Mouse (Mus musculus): ENCODE measurements around the gene Ankrd16.

Ankrd16 gene

DNA sequence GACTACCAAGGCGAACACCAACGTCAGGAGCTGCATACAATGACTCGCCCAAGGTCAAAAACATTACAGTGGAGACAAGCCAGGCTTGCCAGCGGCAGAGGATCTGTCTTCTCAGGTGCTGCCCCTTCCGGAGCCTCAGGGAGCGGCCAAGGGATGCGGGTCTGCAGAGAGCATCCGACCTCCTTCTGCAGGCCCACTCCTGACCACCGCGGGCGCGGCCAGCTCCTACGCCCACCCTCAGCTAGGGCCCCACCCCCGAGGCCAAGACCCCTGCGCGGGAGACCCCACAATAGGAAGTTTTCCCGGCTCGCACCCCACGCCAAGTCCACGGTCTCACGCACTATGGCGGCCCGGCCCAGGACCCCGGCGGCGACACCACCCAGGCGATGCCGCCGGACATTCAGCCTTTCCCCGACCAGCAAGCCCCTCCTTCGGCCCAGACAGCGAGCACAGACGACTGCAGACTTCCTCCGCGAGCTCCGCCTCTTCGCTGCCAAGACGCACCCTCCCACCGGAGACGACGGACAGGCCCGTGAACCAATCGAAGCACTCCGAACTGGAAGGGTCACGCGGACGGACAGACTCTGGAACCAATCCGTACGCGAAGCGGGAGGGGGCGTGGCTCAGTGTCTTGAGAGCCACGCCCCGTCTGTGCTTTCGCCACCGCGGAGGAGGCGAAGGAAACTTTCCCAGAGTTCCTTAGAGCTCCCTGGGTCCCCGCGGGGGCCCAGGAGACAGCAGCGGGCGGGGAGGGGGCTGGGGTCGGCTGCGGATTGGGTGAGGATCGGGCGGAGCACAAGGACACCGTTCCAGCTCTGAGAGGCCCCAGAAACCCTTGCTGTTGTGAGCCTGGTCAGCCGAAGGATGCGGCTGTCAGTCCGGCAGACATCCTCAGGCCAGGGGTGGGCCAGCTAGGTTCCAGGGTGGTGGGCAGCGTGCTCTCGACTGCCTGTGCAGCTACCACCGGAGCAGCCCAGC lies at the start of gene Ankrd16, which contains the start of gene Fbh1:
Gene Ankrd16 (plus strand): TSS at position 786 of the 978 bp plus-strand sequence.
Gene Fbh1 (minus strand): TSS at position 492 of the 978 bp plus-strand sequence.
- DNase-seq, result peak; percentile 100

DNA sequence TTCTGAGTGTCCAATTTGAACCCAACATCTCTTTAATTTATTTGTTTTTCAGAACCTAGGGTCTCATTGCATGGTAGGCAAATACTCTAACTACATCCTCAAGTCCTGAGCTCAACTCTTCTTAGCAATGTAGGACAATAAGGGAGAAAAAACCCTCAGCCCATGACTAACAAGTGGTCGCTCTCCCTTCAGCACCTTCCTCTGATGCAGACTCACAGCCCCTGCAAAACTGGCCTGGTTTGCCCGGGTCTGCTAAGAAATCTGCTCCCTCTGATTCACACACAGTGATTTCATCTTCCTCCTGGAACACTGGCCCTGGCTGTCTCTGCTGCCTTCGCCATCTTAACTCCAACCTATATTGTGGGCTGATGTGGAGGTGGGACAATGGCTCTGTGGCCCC lies 48.6 kb upstream of the Ankrd16 start:
- no peak for DNase-seq

DNA sequence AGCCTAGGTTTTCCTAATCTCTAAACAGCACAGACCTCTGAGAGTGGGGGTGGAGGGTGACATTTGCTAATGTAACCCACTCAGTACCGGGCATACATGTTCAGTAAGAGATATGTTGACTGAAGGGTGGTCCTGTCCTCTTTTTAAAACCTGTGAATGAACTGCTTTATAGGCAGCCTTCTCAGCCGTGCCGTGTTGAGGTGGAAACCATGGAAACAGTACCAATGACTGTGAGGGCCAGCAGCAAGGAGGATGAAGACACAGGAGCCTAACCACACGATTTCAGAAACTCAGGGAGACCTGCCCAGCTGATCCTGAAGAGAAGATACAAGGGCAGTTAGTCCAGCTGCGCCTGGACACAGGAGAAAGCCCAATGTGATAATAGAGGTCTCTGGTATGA lies 44.7 kb upstream of the Ankrd16 start:
- no peak for DNase-seq

DNA sequence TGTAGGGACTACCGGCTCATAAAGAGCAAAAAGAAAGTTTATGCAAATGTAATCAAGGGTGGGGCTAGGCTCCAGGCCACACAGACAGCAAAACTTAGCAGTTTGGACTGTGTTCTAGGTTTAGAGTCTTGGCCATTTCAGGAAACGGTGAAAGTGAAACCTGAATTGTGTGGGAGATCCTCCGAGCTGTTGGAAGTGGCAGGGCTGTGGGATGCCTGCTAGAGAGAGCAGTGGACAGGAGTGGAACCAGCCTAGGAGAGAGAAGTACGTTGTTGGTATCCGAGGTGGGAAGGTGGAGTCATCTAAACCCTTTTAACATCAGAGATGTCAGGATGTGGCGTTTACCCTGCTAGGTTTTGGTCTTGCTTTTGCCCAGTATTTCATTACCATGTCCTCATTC lies 41.8 kb upstream of the Ankrd16 start:
- no peak for DNase-seq

DNA sequence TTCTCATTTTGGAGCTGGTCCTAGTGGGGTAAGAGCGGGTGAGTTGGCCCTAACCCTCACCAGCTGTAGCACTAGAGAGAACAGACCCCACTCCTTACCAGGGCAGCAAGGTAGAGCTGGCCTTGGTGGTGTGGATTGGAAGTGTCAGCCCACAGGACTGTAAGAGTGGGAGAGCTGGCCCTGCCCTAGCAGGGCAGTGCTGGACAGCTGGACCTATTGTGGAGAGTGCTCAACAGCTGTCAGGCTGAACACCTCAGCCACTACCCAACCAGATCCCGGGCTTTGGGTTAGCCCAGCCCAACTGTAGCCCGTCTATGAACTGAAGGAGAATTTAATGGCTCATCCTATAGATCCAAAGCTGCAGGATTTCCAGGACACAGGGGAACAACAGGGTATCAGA lies 38.9 kb upstream of the Ankrd16 start:
- DNase-seq, result no peak

DNA sequence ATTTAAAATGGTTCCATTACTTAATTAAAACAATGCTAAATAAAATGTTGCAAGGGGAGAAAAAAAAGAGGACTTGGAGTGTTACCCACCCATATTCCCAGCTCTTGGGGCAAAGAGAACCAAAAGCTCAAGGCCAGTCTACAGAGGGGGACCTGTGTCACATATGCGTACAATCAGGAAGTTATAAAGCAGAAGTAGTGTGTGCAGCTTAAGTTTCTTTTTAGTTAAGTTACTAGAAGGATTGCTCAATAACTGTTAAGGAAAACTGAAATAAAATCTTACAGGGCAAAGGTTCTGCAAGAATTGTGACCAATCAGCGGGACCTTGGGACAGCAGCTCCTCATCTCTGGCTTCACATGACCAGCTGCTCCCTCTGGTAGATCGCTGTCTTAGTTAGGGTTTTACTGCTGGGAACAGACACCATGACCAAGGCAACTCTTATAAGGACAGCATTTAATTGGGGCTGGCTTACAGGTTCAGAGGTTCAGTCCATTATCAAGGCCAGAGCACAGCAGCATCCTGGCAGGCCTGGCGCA lies 38.1 kb upstream of the Ankrd16 start:
- DNase-seq, result no peak

DNA sequence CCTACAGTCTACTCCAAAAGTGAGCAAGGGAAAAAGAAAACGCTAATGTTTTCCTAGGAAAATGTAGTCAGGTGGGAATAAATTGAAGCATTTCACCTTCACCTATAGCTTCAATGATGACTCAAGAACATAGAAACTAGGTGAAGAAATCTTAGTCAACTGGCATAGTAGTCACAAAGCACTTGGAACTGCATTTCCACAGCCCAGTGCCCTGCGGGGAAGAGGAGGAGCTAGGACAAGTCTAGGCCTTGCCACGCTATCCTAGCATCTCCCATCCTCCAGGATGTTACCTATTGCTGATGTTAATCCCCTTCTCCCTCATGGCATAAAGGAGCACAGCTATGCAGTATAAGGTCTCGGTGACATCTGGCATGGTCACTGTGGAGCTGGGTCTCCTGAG lies 15.1 kb upstream of the Ankrd16 start:
- DNase-seq, result no peak

DNA sequence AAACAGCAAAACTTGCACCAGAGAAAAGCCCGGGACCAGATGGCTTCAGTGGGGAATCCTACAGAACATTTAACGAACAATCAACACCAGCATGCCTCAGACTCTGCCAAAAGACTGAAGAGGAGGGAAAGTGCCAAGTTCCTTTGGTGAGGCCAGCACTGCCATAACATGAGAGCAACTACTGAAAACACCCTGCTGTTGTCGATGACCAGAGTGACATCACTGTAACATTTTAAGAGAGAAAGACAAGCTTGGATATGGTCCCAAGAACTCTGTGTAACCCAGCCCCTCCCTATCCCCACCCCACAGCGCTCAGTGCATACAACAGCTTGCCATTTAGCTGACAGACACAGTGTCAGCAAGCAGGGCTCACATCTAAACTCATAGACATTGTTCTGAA lies 12.0 kb upstream of the Ankrd16 start:
- peak; percentile 22 for DNase-seq

DNA sequence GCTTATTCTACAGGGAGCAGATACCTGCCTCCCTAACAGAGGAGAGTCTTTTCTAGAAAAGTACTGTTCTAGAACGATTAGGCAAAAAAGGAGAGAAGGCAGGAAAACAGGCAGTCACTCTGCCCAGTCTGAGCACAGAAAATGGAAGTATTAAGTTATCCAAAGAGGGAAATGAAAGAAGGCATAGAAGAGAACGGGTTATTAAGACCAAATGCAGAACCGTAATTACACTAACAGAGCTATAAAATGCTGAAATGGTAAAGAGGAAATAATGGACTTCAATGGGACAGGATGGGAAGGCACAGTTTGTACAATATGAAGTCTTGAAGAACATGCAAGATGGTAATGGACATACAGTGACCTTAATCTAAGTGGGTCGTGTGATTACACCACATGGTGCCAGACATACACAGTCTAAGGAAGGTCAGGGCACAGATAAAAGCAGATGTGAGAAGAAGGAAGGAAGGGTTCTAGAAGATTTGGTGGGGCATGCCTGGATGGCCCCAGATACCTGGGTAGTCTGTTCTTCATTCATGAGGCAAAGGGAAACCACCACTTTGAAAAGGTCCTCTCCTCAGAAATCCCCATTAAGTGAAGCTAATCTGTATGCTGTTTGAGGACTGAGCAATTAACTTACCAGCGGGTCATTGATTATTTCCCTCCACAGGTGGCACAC lies 11.1 kb upstream of the Ankrd16 start:
- DNase-seq, result no peak

DNA sequence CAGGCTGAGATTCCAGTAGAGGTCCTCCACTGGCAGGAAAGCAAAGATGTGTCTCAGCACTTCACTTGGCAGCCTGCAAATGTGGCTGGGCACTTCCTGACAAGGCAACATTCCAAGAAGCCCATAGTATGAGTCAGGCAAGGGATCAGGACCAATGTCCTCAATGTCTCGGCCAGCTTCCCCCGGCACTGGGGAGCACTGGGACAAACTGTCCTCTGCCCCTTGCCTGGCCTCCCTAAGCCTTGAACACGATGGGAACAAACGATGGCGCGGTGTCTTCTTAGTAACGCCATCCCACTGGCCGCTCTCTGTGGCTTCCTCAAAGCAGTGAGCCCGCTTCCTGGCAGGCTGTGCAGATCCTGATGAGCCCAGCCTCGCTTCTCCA lies 10.5 kb upstream of the Ankrd16 start:
- DNase-seq, result no peak

DNA sequence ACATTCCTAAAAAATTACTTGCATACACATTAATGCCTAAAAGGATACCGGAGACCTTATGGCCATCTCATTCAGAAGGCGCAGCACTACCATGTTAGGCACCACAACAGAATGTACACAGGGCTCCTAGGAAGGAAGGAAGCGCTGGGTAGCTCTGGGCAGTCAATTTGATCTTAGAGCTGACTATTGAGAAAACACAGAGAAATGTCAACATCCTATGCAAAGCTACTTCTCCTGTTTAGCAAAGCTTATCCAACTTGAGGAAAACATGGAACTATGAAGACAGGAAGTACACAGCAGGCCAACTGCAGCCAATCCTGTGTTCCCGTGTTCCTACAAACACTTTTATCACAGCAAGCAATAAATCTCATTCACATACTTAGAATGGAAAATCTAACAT lies 6.0 kb upstream of the Ankrd16 start:
- no peak for DNase-seq

DNA sequence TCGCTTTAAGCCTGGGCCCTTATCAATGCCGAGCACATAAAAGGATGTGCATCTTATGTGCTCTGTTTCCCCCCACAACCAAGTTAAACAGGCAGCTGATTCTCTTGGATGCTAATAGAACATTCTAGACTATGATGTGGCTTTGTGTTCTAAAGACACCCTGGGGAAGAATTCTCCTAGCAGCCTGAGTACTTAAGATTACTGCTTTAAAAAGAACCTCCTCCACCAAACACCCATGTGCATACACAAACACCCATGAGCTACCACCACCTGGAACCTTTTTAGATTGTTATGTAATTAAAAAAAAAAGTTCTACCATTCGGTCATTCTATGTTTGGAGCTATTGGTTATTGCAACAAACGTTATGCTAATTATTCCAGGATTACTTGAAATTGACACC lies 5.3 kb upstream of the Ankrd16 start:
- no peak for DNase-seq

DNA sequence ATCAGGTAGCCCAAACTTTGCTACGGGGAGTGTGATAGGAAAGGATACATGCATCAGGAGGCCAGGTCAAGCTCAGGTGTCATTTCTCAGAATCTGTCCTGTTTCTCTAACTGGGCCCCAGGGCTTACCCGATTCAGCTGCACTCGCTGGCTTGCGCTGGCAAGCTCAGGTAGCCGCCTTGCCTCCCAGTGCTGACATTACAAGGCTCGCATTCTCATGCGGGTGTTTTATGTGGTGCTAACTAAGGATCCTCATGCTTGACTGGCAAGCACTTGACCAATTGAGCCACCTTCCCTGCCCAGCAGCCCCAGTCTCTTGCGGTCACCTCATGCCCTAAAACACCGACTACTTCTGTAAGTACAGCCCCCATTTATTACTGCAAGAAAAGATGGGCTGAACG lies 3.2 kb upstream of the Ankrd16 start:
- no peak for DNase-seq

DNA sequence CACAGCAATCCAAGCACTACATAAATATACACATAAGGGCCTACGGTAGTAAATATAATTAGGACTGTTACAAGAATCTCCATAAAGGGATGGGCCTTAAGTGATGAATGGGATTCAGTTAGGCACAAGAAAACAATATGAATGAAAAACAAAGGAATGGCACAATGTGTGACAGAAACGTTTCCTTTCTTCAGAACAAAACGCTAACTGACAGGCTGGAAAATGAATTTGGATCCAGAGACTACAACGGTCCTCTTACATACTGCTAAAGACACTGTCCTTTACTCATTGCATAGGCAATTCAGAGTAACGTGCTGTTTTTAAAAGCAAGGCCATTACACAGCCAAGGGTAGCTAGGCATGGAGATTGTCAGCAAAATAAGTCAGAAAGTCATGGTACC lies 2.6 kb upstream of the Ankrd16 start:
- DNase-seq, result no peak

DNA sequence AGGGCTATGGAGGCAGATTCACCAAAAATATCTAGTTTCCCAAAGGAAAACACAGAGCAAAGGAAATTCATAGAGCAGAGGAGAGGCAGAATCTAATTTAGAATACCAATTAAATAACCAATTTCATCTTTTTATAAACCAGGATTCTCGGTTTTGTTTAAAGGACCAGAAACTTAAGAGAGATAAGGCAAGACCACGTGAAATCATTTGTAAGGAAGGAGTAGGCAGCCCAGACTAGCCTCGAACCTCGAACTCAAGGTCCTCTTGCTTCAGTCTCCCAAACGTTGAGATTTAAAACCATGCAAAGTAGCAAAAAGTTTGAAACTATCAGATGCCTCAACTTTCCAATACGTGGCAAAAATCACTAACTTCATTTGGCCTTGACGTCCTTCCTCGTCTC lies 1.3 kb upstream of the Ankrd16 start:
- no peak for DNase-seq

DNA sequence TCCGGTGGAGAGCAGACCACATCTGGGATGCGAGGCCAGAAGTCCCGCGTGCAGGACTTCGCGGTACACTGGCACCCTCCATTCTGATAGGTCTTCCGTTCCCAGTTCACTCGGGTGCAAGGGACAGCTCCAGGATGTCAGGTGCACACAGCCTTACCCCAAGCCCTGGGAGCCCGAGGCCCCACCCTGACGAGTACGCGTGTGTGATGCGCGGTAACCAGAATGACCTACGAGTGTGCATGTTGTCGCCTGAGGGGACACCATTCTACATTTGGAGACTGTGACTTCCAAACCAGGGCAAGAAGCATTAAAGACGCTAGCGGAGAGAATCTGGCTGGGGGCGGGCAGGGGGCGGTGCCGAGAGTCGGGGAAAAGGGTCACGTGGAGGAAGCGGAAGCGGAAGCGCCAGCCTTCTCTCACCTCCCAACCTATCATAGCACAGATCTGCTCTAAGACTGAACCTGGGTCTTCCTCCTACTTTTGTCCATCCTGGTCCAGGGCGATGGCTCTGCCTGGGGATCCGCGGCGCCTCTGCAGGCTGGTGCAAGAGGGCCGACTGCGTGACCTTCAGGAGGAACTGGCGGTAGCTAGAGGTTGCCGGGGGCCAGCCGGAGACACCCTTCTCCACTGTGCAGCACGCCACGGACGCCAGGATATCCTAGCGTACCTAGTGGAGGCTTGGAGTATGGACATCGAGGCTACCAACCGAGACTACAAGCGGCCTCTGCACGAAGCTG lies 579 bp downstream of the Ankrd16 start:
- DNase-seq, result peak; percentile 77

DNA sequence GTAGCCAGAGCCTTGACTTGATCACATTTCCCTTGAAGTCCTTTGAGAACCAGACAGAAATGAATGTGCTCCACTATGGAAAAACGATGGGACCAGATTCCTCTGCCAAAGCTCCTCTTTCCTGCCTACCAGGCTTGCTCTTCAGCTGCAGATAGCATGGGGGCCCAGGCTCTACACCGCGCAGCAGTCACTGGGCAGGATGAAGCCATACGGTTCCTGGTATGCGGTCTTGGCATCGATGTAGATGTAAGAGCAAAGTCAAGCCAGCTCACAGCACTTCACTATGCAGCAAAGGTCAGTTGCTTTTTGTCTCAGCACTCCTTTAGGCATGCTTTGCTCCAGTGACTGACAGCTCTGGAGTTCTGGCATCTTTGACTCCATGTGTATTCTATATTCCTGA lies 6.5 kb downstream of the Ankrd16 start:
- peak; percentile 45 for DNase-seq

DNA sequence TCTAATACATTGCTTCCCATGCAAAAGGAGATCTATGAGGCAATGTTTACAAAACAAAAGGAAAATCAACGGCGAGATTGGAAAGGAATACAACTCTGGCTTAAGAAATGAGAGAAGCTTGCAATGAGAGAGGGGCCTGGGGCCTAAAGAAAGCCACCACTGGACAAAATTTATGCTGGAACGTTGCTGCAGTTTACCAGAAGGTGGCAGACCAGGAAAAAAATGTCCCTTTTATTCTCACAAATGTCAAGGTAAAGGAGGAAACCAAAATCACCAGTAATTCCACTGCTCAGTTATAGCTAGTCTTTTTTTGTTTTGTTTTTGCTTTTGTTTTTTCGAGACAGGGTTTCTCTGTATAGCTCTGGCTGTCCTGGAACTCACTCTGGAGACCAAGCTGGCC lies 17.0 kb downstream of the Ankrd16 start:
- no peak for DNase-seq

DNA sequence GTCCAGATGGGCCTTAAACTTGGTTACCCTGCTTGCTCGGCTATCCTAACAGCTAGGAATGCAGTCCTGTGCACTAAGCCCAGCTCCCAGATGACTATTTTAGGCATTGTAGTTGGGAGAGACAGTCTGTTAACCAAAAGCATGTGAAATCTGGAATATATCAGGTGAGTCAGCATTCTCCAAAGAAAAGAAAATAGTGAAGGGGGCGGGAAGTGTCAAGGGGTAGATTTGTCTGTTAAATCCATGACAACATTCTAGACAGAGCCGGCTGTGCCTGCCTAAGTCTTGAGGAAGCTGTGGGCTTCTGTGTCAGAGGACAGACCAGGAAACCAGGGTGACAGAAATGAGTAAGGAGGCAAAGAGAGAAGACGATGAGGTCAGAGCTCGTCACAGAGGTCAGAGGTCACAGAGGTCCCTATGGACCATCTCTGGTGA lies 20.3 kb downstream of the Ankrd16 start:
- DNase-seq, result no peak

DNA sequence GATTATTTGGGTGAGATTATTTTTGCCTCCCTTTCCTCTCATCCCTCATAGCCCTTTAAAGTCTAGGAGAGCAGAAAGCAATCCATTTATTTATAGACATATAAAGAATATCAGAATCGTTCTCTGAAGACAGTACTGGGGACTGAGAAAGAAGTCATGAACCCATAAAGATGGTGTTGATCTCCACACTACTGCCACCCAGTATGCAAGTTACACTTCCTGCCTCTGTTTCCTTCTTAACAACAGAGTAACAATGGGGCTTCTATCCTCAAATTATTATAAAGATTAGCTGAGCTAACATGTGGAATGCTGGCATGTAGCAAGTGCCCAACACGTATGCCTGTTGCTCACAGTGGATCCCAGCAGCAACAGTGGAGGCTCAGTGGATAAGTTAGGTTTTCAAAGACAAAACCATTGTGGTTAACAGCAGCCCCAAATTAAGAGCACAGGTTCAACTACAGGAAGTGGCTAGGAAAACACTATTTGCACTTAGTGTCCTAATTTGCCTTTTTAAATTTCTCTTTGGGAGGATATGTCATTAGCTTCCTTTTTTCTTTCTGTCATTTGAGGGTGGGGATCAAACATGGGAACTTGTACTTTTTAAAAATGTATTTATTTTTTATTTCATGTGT lies 23.7 kb downstream of the Ankrd16 start:
- no peak for DNase-seq
